Mouse (Mus musculus) limb, embryonic 15.5 days (tissue): Measurements from ENCODE around the gene Clrn2. TPM values are rescaled to one million over a fixed set of nuclear protein-coding genes. Genes with fewer than 3 reads are reported as not detected.

Experiments used
- ATAC-seq: fragments of 200-750 bp; cut with Nextera tagmentation; 2 replicates; pipeline ENCODE4 v1.8.0; 2017; ENCODE audit warnings: low read depth, moderate TSS enrichment; ENCODE audit not compliant: insufficient number of reproducible peaks, low FRiP score, low TSS enrichment
- H3K27ac ChIP-seq: fragments of 300-500 bp; sonication (generic); 2 replicates; pipeline ENCODE4 v1.5.1; 2015; ENCODE audit warnings: moderate library complexity, mild to moderate bottlenecking, inconsistent platforms
- H3K27me3 ChIP-seq: fragments of 300-500 bp; sonication (generic); 2 replicates; pipeline ENCODE4 v1.6.1; 2015; ENCODE audit warnings: inconsistent platforms
- H3K36me3 ChIP-seq: fragments of 300-500 bp; sonication (generic); 2 replicates; pipeline ENCODE4 v1.6.1; 2015; ENCODE audit warnings: inconsistent platforms
- H3K4me1 ChIP-seq: fragments of 300-500 bp; sonication (generic); 2 replicates; pipeline ENCODE4 v1.6.1; 2015; ENCODE audit warnings: inconsistent platforms
- H3K4me2 ChIP-seq: fragments of 300-500 bp; sonication (generic); 2 replicates; pipeline ENCODE4 v1.6.1; 2015; ENCODE audit warnings: mild to moderate bottlenecking, inconsistent platforms
- H3K4me3 ChIP-seq: fragments of 300-500 bp; sonication (generic); 2 replicates; pipeline ENCODE4 v1.5.1; 2015; ENCODE audit warnings: mild to moderate bottlenecking, inconsistent platforms
- H3K9ac ChIP-seq: fragments of 300-500 bp; sonication (generic); 2 replicates; pipeline ENCODE4 v1.6.1; 2015; ENCODE audit warnings: inconsistent platforms
- H3K9me3 ChIP-seq: fragments of 300-500 bp; sonication (generic); 2 replicates; pipeline ENCODE4 v1.6.1; 2016; ENCODE audit warnings: inconsistent platforms
- WGBS: fragments of 180-500 bp; shearing (Covaris S2); methylation state at CpG from one replicate; pipeline ENCODE4 v1.1.7; 2015; 5-methylcytosine and 5-hydroxymethylcytosine counted together
- polyA plus RNA-seq: library from polyadenylated mRNA; unstranded; fragments of >200 nt; fragmentation: Nextera tagmentation; extraction: Ambion mirVana; gene quantifications from 2 replicates; pipeline ENCODE4 v1.2.1, GENCODE M21; 2015

The Clrn2 gene
- polyA plus RNA-seq, 1 experiment from 2014 or later: not detected

GRCm38 (mm10) chr5:45472880-45473450, 19.4 kb downstream of the Clrn2 start:
- WGBS: 24% methylated on average over 7 of the region's 7 CpGs
- no peak for ATAC-seq
- Histone ChIP-seq H3K9me3 (no peaks in the 10 kb centered on the region), H3K36me3 (no peaks in the 10 kb centered on the region), H3K4me1 (peaks cover 12% of the 10 kb centered on the region; the same call in 1 of the 2 replicates), H3K4me3 (no peak overlapping the region), H3K4me2 (no peak overlapping the region), H3K27me3 (no peaks in the 10 kb centered on the region), H3K9ac (no peak overlapping the region), H3K27ac (no peak overlapping the region)

- Histone ChIP-seq H3K4me2 (no peak overlapping the region), H3K9me3 (no peaks in the 10 kb centered on the region), H3K4me3 (no peak overlapping the region), H3K9ac (no peak overlapping the region), H3K27ac (no peak overlapping the region), H3K27me3 (no peaks in the 10 kb centered on the region), H3K4me1 (peaks cover 12% of the 10 kb centered on the region; the same call in 1 of the 2 replicates), H3K36me3 (no peaks in the 10 kb centered on the region)
- ATAC-seq: no peak
- WGBS: 64% methylated on average over 1 of the region's 1 CpGs
Observed at GRCm38 (mm10) chr5:45473521-45473920, 20.0 kb downstream of the Clrn2 start.

DNA sequence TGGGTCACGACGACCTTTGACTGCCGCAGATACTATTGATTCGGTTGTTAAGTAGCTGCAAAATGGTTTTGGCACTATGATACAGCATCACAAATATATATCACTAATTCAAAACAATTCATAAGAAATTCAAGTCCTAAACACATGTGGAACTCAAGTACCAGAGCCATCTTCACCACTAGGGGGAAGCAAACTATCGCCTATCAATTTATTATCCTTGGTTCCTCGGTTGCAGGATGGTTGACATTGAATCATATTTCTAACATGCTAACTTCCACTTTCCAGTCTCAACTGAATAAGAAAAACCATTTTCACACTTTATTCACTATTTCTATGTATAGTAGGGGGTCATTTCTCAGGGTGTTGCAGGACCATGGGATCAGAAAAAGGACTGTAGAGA, 20.7 kb downstream of the Clrn2 start:
- Histone ChIP-seq H3K9ac (no peak overlapping the region), H3K4me3 (no peak overlapping the region), H3K36me3 (no peaks in the 10 kb centered on the region), H3K27me3 (no peaks in the 10 kb centered on the region), H3K27ac (no peak overlapping the region), H3K4me1 (peaks cover 12% of the 10 kb centered on the region; the same call in 1 of the 2 replicates), H3K4me2 (no peak overlapping the region), H3K9me3 (no peaks in the 10 kb centered on the region)
- 31% methylated on average over 6 of the region's 6 CpGs for WGBS
- no peak for ATAC-seq

DNA sequence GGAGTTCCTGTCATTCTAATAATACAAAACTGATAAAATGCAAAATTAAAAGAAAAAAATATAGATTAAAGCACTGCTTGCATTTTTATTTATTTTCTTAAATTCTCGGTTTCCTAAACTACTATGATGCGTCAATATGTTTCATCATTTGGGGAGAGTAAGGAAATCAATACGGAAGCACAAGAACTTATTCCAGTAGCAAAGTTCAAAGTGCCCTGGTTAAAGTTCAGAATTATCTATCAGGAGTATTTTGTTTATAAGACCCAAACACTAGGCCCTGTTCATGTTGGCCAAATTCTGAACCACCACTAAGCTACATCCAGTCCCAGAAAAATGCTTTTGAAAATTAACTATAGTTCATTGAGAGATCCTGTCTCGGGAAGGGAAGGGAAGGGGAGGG, 21.2 kb downstream of the Clrn2 start:
- Histone ChIP-seq H3K9ac (no peak overlapping the region), H3K9me3 (no peaks in the 10 kb centered on the region), H3K27ac (no peak overlapping the region), H3K27me3 (no peaks in the 10 kb centered on the region), H3K36me3 (no peaks in the 10 kb centered on the region), H3K4me3 (no peak overlapping the region), H3K4me1 (peaks cover 12% of the 10 kb centered on the region; the same call in 1 of the 2 replicates), H3K4me2 (no peak overlapping the region)
- 77% methylated on average over 3 of the region's 4 CpGs for WGBS
- ATAC-seq: no peak

- no peaks in the 10 kb centered on the region for H3K27me3 ChIP-seq
- no peak overlapping the region for H3K4me2 ChIP-seq
- no peaks in the 10 kb centered on the region for H3K36me3 ChIP-seq
- no peak overlapping the region for H3K27ac ChIP-seq
- no peaks in the 10 kb centered on the region for H3K9me3 ChIP-seq
- H3K9ac ChIP-seq: no peak overlapping the region
- no peak for ATAC-seq
- peaks cover 12% of the 10 kb centered on the region; the same call in 1 of the 2 replicates for H3K4me1 ChIP-seq
- no peak overlapping the region for H3K4me3 ChIP-seq
- WGBS: 58% methylated on average over 5 of the region's 5 CpGs
Observed at GRCm38 (mm10) chr5:45475771-45476170, 22.2 kb downstream of the Clrn2 start.

DNA sequence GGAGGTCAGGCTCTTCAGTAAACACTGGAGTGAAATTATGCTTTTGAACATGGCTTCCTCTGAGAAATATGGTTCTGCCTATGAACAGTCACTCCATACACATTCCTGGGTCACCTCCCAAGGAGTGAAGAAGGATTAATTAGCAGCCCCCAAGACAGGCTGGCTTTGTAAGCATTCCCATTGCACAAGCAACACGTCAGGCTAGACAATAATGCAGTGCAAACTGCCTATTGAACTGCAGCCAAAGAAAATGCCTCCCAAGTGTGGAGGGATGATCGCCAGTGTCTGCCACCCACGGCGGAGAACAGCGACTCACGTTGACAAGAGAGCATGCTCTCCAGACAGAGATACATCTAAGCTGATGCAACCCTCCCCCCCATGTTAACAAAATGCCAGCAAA, 22.7 kb downstream of the Clrn2 start:
- no peaks in the 10 kb centered on the region for H3K27me3 ChIP-seq
- WGBS: 48% methylated on average over 6 of the region's 6 CpGs
- H3K4me2 ChIP-seq: no peak overlapping the region
- ATAC-seq: no peak
- H3K4me1 ChIP-seq: peaks cover 12% of the 10 kb centered on the region; the same call in 1 of the 2 replicates
- H3K4me3 ChIP-seq: no peak overlapping the region
- H3K36me3 ChIP-seq: no peaks in the 10 kb centered on the region
- H3K27ac ChIP-seq: no peak overlapping the region
- H3K9ac ChIP-seq: no peak overlapping the region
- no peaks in the 10 kb centered on the region for H3K9me3 ChIP-seq

DNA sequence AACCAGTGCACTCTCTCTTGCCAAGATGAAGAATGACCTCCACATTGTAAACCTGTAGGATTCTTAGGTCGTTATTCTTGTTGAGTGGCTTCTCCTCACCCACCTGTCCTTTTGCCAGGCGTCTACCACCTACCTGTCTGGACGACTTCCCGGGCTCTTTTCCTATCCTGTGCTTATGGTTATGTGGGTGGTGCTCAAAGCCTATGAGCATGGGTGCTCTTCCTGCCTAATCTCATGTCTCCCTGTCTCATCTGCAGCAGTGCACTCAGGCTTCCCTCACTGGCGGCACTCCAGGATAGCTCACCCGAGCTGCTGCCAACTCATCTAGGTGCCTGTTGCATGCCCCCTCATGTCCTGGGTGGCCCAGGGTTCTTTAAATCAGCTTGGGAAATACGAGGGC, 24.1 kb downstream of the Clrn2 start:
- Histone ChIP-seq H3K9ac (no peak overlapping the region), H3K4me2 (no peak overlapping the region), H3K27ac (no peak overlapping the region), H3K36me3 (no peaks in the 10 kb centered on the region), H3K4me3 (no peak overlapping the region), H3K27me3 (no peaks in the 10 kb centered on the region), H3K9me3 (no peaks in the 10 kb centered on the region), H3K4me1 (peaks cover 12% of the 10 kb centered on the region; the same call in 1 of the 2 replicates)
- ATAC-seq: no peak
- 75% methylated on average over 7 of the region's 7 CpGs for WGBS

GRCm38 (mm10) chr5:45480066-45480465, 26.5 kb downstream of the Clrn2 start:
- 92% methylated on average over 1 of the region's 1 CpGs for WGBS
- no peak overlapping the region for H3K27ac ChIP-seq
- no peak overlapping the region for H3K4me2 ChIP-seq
- no peaks in the 10 kb centered on the region for H3K9me3 ChIP-seq
- H3K9ac ChIP-seq: no peak overlapping the region
- H3K36me3 ChIP-seq: no peaks in the 10 kb centered on the region
- H3K4me3 ChIP-seq: no peak overlapping the region
- ATAC-seq: no peak
- no peaks in the 10 kb centered on the region for H3K27me3 ChIP-seq
- H3K4me1 ChIP-seq: peaks cover 8% of the 10 kb centered on the region; the same call in 1 of the 2 replicates

GRCm38 (mm10) chr5:45481125-45481524, 27.6 kb downstream of the Clrn2 start:
- ATAC-seq: no peak
- Histone ChIP-seq H3K27ac (no peak overlapping the region), H3K27me3 (no peaks in the 10 kb centered on the region), H3K9me3 (no peaks in the 10 kb centered on the region), H3K4me2 (no peak overlapping the region), H3K4me3 (no peak overlapping the region), H3K4me1 (peaks cover 4% of the 10 kb centered on the region; the same call in 1 of the 2 replicates), H3K36me3 (no peaks in the 10 kb centered on the region), H3K9ac (no peak overlapping the region)
- 94% methylated on average over 2 of the region's 2 CpGs for WGBS

DNA sequence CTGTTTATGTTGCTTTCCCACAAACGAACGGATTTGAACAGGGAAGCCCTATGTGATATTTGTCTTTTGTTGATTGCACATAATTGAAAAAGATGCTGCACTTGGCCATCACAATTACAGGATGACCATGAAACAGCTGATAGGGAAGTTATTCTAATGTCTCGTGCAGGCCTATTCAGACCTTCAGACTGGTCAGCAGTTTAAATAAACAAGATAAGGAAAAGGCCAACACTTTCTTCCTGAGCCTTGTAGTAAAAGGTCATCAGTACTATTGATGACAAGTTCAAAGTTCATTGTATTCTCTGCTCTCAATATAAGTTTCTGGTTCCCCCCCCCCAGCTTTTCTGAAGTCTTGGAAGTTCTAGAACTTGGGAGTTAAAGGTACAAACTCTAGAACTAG, 29.1 kb downstream of the Clrn2 start:
- Histone ChIP-seq H3K9ac (no peak overlapping the region), H3K4me3 (no peak overlapping the region), H3K9me3 (no peaks in the 10 kb centered on the region), H3K4me2 (no peak overlapping the region), H3K36me3 (no peaks in the 10 kb centered on the region), H3K27me3 (no peaks in the 10 kb centered on the region), H3K27ac (no peak overlapping the region), H3K4me1 (no peaks in the 10 kb centered on the region)
- no peak for ATAC-seq
- 82% methylated on average over 3 of the region's 3 CpGs for WGBS

- H3K9me3 ChIP-seq: no peaks in the 10 kb centered on the region
- H3K4me1 ChIP-seq: no peaks in the 10 kb centered on the region
- H3K27me3 ChIP-seq: no peaks in the 10 kb centered on the region
- no peak overlapping the region for H3K9ac ChIP-seq
- no peak overlapping the region for H3K4me3 ChIP-seq
- 63% methylated on average over 1 of the region's 1 CpGs for WGBS
- no peak overlapping the region for H3K4me2 ChIP-seq
- no peaks in the 10 kb centered on the region for H3K36me3 ChIP-seq
- no peak for ATAC-seq
- no peak overlapping the region for H3K27ac ChIP-seq
Observed at GRCm38 (mm10) chr5:45483654-45484053, 30.1 kb downstream of the Clrn2 start.

GRCm38 (mm10) chr5:45491776-45492175, 38.2 kb downstream of the Clrn2 start:
- Histone ChIP-seq H3K4me3 (no peak overlapping the region), H3K9ac (no peak overlapping the region), H3K27me3 (no peaks in the 10 kb centered on the region), H3K36me3 (peaks cover 4% of the 10 kb centered on the region), H3K4me2 (no peak overlapping the region), H3K9me3 (no peaks in the 10 kb centered on the region), H3K27ac (no peak overlapping the region), H3K4me1 (peaks cover 11% of the 10 kb centered on the region)
- no peak for ATAC-seq
- WGBS: 44% methylated on average over 4 of the region's 4 CpGs
